Mouse (Mus musculus) bone marrow macrophage, adult 2 months (primary cell): Measurements from ENCODE around the gene Cyp11a1.

Experiments
- CTCF ChIP-seq: IDR thresholded peaks from 2 replicates; pipeline ENCODE4 v1.5.1; 2012; ENCODE audit warnings: low read depth, mild to moderate bottlenecking, low read length, moderate library complexity
- POLR2A ChIP-seq: IDR thresholded peaks from 2 replicates; pipeline ENCODE4 v1.6.1; 2012; ENCODE audit warnings: mild to moderate bottlenecking, low read depth, low read length, borderline replicate concordance

GRCm38 (mm10) chr9:58045646-58046045, 39.4 kb downstream of the Cyp11a1 start:
- no peak for TF ChIP-seq CTCF
- TF ChIP-seq POLR2A, result no peak
